Mouse (Mus musculus): Measurements from ENCODE around the gene Celf2. TPM values are rescaled to one million over a fixed set of nuclear protein-coding genes. Genes with fewer than 3 reads are reported as not detected.

Gene Celf2
- polyA plus RNA-seq, 1 experiment: 40.8 TPM

DNA sequence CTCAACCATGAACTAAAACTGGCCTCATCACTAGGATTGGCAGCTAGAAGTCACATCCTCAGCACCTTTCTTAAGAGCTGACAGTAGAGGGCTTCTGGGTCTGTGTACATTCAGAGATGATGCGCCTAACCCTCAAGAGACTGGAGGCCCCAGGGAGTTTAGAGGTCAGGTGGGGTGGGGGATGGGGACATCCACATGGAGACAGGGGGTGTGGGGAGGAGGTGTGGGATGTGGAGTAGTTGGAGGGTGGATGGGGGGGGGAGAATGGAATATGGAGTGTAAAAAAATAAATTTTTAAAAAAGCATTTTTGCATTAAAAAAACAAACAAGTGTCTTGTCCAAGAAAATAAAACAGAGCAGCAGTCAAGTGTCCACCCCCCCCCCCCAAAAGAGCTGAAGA, 876.2 kb downstream of the Celf2 start:
- Histone ChIP-seq H3K4me1 (ENCODE audit: control insufficient read depth, insufficient read depth, insufficient read length) (peaks cover 2% of the 10 kb centered on the region; the same call in 1 of the 2 replicates), H3K27me3 (ENCODE audit: control insufficient read depth, insufficient read depth, low read length) (no peaks in the 10 kb centered on the region), H3K4me3 (ENCODE audit: extremely low read depth, insufficient read depth, insufficient read length) (no peak overlapping the region), H3K36me3 (ENCODE audit: control insufficient read depth, insufficient read depth, low read length) (peaks cover 6% of the 10 kb centered on the region), H3K27ac (ENCODE audit: insufficient read depth, low read length) (no peak overlapping the region)
- 81% methylated on average over 1 of the region's 1 CpGs for WGBS
- TF ChIP-seq POLR2A (IDR thresholded peaks at IDR 0.05; ENCODE audit: low read depth, low read length) (no peak), CTCF (IDR thresholded peaks at IDR 0.05; ENCODE audit: extremely low read depth, insufficient read depth, insufficient read length, insufficient replicate concordance) (no peak)
- DNase-seq (ENCODE audit: low read depth in 1 of 2, low spot score in 2 of 2): no peak

DNA sequence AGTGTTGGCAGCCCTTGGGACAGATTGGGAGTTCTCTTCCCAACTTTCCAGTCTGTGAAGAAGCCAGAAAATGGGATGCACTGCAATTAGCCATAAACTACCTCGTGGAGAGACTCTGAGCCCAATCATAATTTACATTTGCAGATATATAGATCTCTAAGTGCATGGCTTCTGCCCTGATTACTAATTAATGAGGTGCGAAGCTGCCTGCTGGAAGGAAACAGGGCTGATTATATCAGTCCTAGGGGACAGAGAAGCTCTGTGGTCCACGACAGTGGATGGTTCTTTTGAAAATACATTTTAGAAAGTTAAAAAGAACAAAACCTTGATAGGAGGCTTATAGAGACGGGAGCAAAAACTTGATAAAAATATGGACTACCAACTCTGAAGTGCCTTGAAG, 885.6 kb downstream of the Celf2 start:
- DNase-seq (ENCODE audit: low read depth in 1 of 2, low spot score in 2 of 2): no peak
- no peaks in the 10 kb centered on the region for H3K4me1 ChIP-seq (ENCODE audit: control insufficient read depth, insufficient read depth, insufficient read length)
- no peak overlapping the region for H3K4me3 ChIP-seq (ENCODE audit: extremely low read depth, insufficient read depth, insufficient read length)
- H3K36me3 ChIP-seq (ENCODE audit: control insufficient read depth, insufficient read depth, low read length): peaks cover 13% of the 10 kb centered on the region
- no peak overlapping the region for H3K27ac ChIP-seq (ENCODE audit: insufficient read depth, low read length)
- H3K27me3 ChIP-seq (ENCODE audit: control insufficient read depth, insufficient read depth, low read length): no peaks in the 10 kb centered on the region
- no peak for TF ChIP-seq POLR2A (IDR thresholded peaks at IDR 0.05; ENCODE audit: low read depth, low read length)
- no peak for TF ChIP-seq CTCF (IDR thresholded peaks at IDR 0.05; ENCODE audit: extremely low read depth, insufficient read depth, insufficient read length, insufficient replicate concordance)
- 91% methylated on average over 4 of the region's 4 CpGs for WGBS

DNA sequence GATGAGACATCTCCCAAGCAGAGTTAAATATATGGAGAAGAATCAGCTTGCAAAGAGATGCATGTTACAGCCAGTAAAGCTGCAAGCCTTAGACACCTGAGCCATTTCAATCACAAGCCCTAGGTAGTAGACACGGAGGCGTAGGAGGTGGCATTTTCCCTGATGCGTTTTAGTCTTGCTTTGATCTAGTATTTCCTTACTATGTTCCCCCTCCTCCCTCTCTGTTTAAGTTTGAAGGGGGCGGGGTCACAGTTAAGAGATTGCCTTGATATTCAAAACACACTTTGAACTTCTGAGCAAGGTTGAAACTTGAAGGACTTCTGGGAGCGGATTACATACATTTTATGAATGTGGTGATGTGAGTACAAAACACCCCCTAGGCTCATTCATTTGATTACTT, 887.3 kb downstream of the Celf2 start:
- 78% methylated on average over 5 of the region's 5 CpGs for WGBS
- H3K4me3 ChIP-seq (ENCODE audit: extremely low read depth, insufficient read depth, insufficient read length): no peak overlapping the region
- TF ChIP-seq POLR2A (IDR thresholded peaks at IDR 0.05; ENCODE audit: low read depth, low read length): no peak
- TF ChIP-seq CTCF (IDR thresholded peaks at IDR 0.05; ENCODE audit: extremely low read depth, insufficient read depth, insufficient read length, insufficient replicate concordance): no peak
- no peaks in the 10 kb centered on the region; the same call in 1 of the 2 replicates for H3K4me1 ChIP-seq (ENCODE audit: control insufficient read depth, insufficient read depth, insufficient read length)
- no peak overlapping the region for H3K27ac ChIP-seq (ENCODE audit: insufficient read depth, low read length)
- DNase-seq (ENCODE audit: low read depth in 1 of 2, low spot score in 2 of 2): no peak
- H3K27me3 ChIP-seq (ENCODE audit: control insufficient read depth, insufficient read depth, low read length): no peaks in the 10 kb centered on the region
- peaks cover 13% of the 10 kb centered on the region for H3K36me3 ChIP-seq (ENCODE audit: control insufficient read depth, insufficient read depth, low read length)

DNA sequence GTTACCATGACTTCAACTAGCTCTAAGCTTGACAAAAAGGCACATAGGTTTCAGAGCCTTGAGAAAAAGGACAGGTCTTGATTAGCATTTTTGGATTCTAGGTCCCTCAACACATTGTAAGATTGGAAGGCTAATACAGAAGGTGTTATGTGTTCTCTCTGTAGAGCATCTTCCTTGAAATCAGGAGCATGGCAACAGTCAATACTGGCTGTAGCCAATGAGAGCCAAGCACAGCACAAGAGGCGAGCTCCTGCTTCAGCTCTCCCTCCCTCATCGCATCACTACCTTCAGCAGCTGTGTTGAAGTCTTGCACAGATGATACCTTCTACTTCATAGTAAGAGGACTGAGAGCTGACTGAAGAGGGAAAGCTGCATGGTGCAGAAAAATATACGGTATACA, 890.5 kb downstream of the Celf2 start:
- DNase-seq (ENCODE audit: low read depth in 1 of 2, low spot score in 2 of 2): no peak
- H3K27me3 ChIP-seq (ENCODE audit: control insufficient read depth, insufficient read depth, low read length): no peaks in the 10 kb centered on the region
- H3K4me3 ChIP-seq (ENCODE audit: extremely low read depth, insufficient read depth, insufficient read length): no peak overlapping the region
- H3K4me1 ChIP-seq (ENCODE audit: control insufficient read depth, insufficient read depth, insufficient read length): no peaks in the 10 kb centered on the region; the same call in 1 of the 2 replicates
- no peak overlapping the region for H3K27ac ChIP-seq (ENCODE audit: insufficient read depth, low read length)
- peaks cover 22% of the 10 kb centered on the region for H3K36me3 ChIP-seq (ENCODE audit: control insufficient read depth, insufficient read depth, low read length)
- 90% methylated on average over 3 of the region's 3 CpGs for WGBS
- TF ChIP-seq POLR2A (IDR thresholded peaks at IDR 0.05; ENCODE audit: low read depth, low read length): no peak
- no peak for TF ChIP-seq CTCF (IDR thresholded peaks at IDR 0.05; ENCODE audit: extremely low read depth, insufficient read depth, insufficient read length, insufficient replicate concordance)

DNA sequence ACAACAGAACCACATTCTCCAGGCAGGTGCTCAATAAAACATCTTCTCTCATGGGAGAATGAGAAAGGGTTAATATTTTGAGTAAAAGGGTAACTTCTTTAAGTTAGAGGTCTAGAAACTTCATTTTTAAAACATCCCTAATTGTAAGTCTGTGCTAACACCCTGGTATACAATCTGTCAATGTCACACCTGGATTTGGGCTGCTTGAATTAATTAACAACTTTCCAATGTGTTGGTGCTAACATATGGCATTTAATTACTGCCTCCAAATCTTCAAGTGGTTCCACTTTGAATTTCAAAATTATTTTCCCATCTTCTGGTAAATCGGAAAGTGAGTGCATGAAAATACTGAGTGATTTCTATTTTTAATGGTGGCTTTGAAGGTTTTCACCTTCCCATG, 890.9 kb downstream of the Celf2 start:
- H3K4me3 ChIP-seq (ENCODE audit: extremely low read depth, insufficient read depth, insufficient read length): no peak overlapping the region
- no peaks in the 10 kb centered on the region; the same call in 1 of the 2 replicates for H3K4me1 ChIP-seq (ENCODE audit: control insufficient read depth, insufficient read depth, insufficient read length)
- 88% methylated on average over 1 of the region's 1 CpGs for WGBS
- TF ChIP-seq POLR2A (IDR thresholded peaks at IDR 0.05; ENCODE audit: low read depth, low read length) (no peak), CTCF (IDR thresholded peaks at IDR 0.05; ENCODE audit: extremely low read depth, insufficient read depth, insufficient read length, insufficient replicate concordance) (no peak)
- no peak overlapping the region for H3K27ac ChIP-seq (ENCODE audit: insufficient read depth, low read length)
- no peak for DNase-seq (ENCODE audit: low read depth in 1 of 2, low spot score in 2 of 2)
- peaks cover 20% of the 10 kb centered on the region for H3K36me3 ChIP-seq (ENCODE audit: control insufficient read depth, insufficient read depth, low read length)
- no peaks in the 10 kb centered on the region for H3K27me3 ChIP-seq (ENCODE audit: control insufficient read depth, insufficient read depth, low read length)

DNA sequence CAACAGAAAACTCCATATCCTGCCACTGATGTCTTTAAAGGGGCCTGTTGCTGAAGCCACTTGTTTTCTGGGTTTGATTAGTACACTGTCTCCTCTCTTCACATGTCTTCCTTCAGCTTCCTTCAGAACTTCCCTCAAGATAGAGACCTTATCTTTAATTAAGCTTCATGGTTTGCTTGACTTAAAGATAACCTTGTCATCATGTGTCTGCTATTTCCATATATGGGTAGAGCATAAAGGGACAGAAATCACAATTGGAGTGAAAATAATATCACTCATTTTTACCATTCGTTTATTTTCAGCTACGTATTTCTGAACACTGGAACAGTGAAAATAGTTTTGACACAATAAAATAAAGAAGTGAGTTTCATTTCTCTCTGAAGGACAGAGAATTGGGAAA, 905.0 kb downstream of the Celf2 start:
- Histone ChIP-seq H3K27ac (ENCODE audit: insufficient read depth, low read length) (no peak overlapping the region), H3K4me1 (ENCODE audit: control insufficient read depth, insufficient read depth, insufficient read length) (no peaks in the 10 kb centered on the region), H3K27me3 (ENCODE audit: control insufficient read depth, insufficient read depth, low read length) (no peaks in the 10 kb centered on the region), H3K4me3 (ENCODE audit: extremely low read depth, insufficient read depth, insufficient read length) (no peak overlapping the region), H3K36me3 (ENCODE audit: control insufficient read depth, insufficient read depth, low read length) (peaks cover 27% of the 10 kb centered on the region)
- TF ChIP-seq POLR2A (IDR thresholded peaks at IDR 0.05; ENCODE audit: low read depth, low read length): no peak
- TF ChIP-seq CTCF (IDR thresholded peaks at IDR 0.05; ENCODE audit: extremely low read depth, insufficient read depth, insufficient read length, insufficient replicate concordance): no peak
- DNase-seq (ENCODE audit: low read depth in 1 of 2, low spot score in 2 of 2): no peak
- 91% methylated on average over 2 of the region's 2 CpGs for WGBS

DNA sequence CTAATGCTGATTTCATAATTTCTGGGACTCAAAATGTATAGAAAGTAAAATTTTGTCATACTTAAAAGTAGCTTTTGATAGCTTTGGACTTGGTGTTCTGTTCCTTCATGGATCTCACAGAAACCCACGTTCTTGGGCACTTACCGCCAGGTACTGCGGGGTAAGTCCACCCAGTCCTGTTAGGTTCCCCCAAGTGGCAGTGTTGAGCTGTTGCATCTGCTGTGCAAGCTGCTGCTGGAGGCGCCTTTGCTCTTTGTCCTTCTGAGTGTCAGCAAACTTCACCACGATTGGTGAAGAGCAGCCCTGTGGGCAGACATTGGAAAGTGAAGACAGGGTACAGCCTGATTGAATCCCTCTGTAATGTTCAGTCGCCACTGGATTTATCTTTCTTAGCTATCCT, 905.5 kb downstream of the Celf2 start:
- no peaks in the 10 kb centered on the region for H3K27me3 ChIP-seq (ENCODE audit: control insufficient read depth, insufficient read depth, low read length)
- no peak for DNase-seq (ENCODE audit: low read depth in 1 of 2, low spot score in 2 of 2)
- WGBS: 90% methylated on average over 6 of the region's 6 CpGs

More for the DNA sequence above, 905.5 kb downstream of the Celf2 start:
- Histone ChIP-seq H3K27ac (ENCODE audit: insufficient read depth, low read length) (no peak overlapping the region), H3K36me3 (ENCODE audit: control insufficient read depth, insufficient read depth, low read length) (peaks cover 30% of the 10 kb centered on the region), H3K4me1 (ENCODE audit: control insufficient read depth, insufficient read depth, insufficient read length) (peaks cover 2% of the 10 kb centered on the region; the same call in 1 of the 2 replicates), H3K4me3 (ENCODE audit: extremely low read depth, insufficient read depth, insufficient read length) (no peak overlapping the region)
- TF ChIP-seq CTCF (IDR thresholded peaks at IDR 0.05; ENCODE audit: extremely low read depth, insufficient read depth, insufficient read length, insufficient replicate concordance) (no peak), POLR2A (IDR thresholded peaks at IDR 0.05; ENCODE audit: low read depth, low read length) (no peak)
